Mouse (Mus musculus) neural tube, embryonic 15.5 days (tissue): ENCODE measurements around the gene Pdss2. TPM values are rescaled to one million over a fixed set of nuclear protein-coding genes. Genes with fewer than 3 reads are reported as not detected.
A peak's percentile ranks its signal among the peaks of the same experiment; 100 is the strongest.

Experiments
- ATAC-seq: fragments of 200-750 bp; cut with Nextera tagmentation; 2 replicates; pipeline ENCODE4 v1.8.0; 2017; ENCODE audit warnings: mild to moderate bottlenecking, moderate TSS enrichment, moderate library complexity; ENCODE audit not compliant: low FRiP score
- H3K27ac ChIP-seq: fragments of 300-500 bp; sonication (generic); replicated peaks from 2 replicates; pipeline ENCODE4 v1.5.1; 2015; ENCODE audit warnings: mild to moderate bottlenecking, inconsistent platforms
- H3K27me3 ChIP-seq: fragments of 300-500 bp; sonication (generic); replicated peaks from 2 replicates; pipeline ENCODE4 v1.6.1; 2015; ENCODE audit warnings: inconsistent platforms
- H3K36me3 ChIP-seq: fragments of 300-500 bp; sonication (generic); 2 replicates; pipeline ENCODE4 v1.6.1; 2015; ENCODE audit warnings: inconsistent platforms
- H3K4me1 ChIP-seq: fragments of 300-500 bp; sonication (generic); 2 replicates; pipeline ENCODE4 v1.6.1; 2015; ENCODE audit warnings: inconsistent platforms
- H3K4me2 ChIP-seq: fragments of 300-500 bp; sonication (generic); 2 replicates; pipeline ENCODE4 v1.6.1; 2015; ENCODE audit warnings: inconsistent platforms, mild to moderate bottlenecking, moderate library complexity
- H3K4me3 ChIP-seq: fragments of 300-500 bp; sonication (generic); replicated peaks from 2 replicates; pipeline ENCODE4 v1.5.1; 2015; ENCODE audit warnings: mild to moderate bottlenecking, inconsistent platforms
- H3K9ac ChIP-seq: fragments of 300-500 bp; sonication (generic); replicated peaks from 2 replicates; pipeline ENCODE4 v1.6.1; 2015; ENCODE audit warnings: mild to moderate bottlenecking, inconsistent platforms
- H3K9me3 ChIP-seq: fragments of 300-500 bp; sonication (generic); replicated peaks from 2 replicates; pipeline ENCODE4 v1.6.1; 2016; ENCODE audit warnings: inconsistent platforms
- WGBS: fragments of 180-500 bp; shearing (Covaris S2); methylation state at CpG from one replicate; pipeline ENCODE4 v1.1.7; 2015; ENCODE audit warnings: mixed read lengths; 5-methylcytosine and 5-hydroxymethylcytosine counted together
- polyA plus RNA-seq: library from polyadenylated mRNA; unstranded; fragments of >200 nt; fragmentation: Nextera tagmentation; extraction: Ambion mirVana; gene quantifications from 2 replicates; pipeline ENCODE4 v1.2.1, GENCODE M21; 2015

The Pdss2 gene
- polyA plus RNA-seq, 1 experiment from 2014 or later: 16.8 TPM

DNA sequence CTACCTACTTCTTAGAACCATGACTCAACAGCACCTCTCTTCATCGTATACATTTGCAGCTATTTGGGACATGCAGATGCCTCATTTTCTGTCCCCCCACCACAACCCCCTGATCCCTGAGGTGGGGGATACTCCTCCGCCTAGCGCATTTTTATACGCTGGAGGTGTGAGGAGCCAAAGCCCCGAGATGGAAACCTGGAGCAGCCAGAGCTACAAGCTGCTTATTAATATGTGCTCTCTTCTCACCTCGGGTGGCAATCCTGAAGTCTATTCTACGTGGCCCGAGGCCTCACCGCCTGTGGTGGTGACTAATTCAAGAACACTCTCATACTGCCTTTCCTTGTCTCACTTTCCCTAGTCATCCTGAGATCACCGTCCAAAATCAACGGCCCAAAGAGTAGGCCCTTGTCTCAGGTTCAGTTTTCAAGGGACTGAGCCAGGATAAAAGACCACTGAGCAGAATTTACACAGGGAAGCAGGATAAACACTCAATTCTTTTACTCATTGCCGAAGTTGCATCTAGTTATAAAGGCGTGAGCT lies 3.9 kb upstream of the Pdss2 start:
- Histone ChIP-seq H3K4me1 (peaks cover 13% of the 10 kb centered on the region), H3K27me3 (no peaks in the 10 kb centered on the region), H3K9me3 (no peaks in the 10 kb centered on the region), H3K9ac (no peak overlapping the region), H3K4me3 (no peak overlapping the region), H3K27ac (no peak overlapping the region), H3K4me2 (no peak overlapping the region), H3K36me3 (no peaks in the 10 kb centered on the region)
- 95% methylated on average over 13 of the region's 13 CpGs for WGBS
- ATAC-seq: no peak

DNA sequence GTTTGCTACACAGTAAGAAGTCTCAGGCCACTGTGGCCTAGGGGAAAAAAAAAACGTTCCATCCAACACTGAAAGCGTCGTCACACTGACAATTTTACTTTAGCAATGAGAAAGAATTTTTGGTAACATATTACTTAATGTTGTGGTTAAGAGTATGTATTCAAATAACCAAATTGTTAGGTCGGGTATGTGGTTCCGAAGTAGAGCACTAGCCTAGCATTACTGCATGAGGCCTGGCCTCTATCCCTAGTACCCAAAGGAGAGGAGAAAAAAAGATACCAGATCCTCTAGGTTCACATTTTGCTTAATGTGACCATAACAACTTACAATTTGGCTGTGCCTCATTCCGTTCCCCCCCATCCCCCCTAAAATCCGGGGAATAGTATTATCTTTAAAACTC lies 807 bp upstream of the Pdss2 start:
- H3K9me3 ChIP-seq: no peaks in the 10 kb centered on the region
- H3K27me3 ChIP-seq: no peaks in the 10 kb centered on the region
- H3K9ac ChIP-seq: peak overlapping the region; percentile 83
- peak overlapping the region; percentile 95 for H3K27ac ChIP-seq
- H3K4me3 ChIP-seq: peak overlapping the region; percentile 65
- H3K4me1 ChIP-seq: peaks cover 16% of the 10 kb centered on the region
- H3K4me2 ChIP-seq: peak overlapping the region; percentile 83
- ATAC-seq: no peak
- 20% methylated on average over 7 of the region's 7 CpGs for WGBS
- H3K36me3 ChIP-seq: no peaks in the 10 kb centered on the region

DNA sequence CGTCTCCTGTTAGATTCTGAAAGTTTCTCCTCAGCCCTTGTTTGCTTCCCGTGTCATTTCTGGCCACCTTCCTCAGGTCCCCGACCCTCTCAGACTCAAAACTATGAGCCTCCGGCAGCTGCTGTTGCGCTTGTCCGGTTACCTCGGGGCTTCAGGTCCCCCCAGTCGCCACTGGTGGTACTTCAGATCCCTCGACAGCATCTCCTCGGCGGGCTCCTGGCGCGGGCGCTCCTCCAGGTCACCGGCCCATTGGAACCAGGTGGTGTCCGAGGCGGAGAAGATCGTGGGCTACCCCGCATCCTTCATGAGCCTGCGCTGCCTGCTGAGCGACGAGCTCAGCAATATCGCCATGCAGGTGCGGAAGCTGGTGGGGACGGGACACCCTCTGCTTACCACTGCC lies 373 bp downstream of the Pdss2 start:
- peak; percentile 58 for ATAC-seq
- H3K4me2 ChIP-seq: peak overlapping the region; percentile 83
- no peaks in the 10 kb centered on the region for H3K27me3 ChIP-seq
- no peaks in the 10 kb centered on the region for H3K9me3 ChIP-seq
- H3K36me3 ChIP-seq: no peaks in the 10 kb centered on the region
- H3K4me3 ChIP-seq: peak overlapping the region; percentile 65
- peaks cover 16% of the 10 kb centered on the region for H3K4me1 ChIP-seq
- peak overlapping the region; percentile 83 for H3K9ac ChIP-seq
- H3K27ac ChIP-seq: peak overlapping the region; percentile 95
- under 1% methylated on average over 25 of the region's 25 CpGs for WGBS

DNA sequence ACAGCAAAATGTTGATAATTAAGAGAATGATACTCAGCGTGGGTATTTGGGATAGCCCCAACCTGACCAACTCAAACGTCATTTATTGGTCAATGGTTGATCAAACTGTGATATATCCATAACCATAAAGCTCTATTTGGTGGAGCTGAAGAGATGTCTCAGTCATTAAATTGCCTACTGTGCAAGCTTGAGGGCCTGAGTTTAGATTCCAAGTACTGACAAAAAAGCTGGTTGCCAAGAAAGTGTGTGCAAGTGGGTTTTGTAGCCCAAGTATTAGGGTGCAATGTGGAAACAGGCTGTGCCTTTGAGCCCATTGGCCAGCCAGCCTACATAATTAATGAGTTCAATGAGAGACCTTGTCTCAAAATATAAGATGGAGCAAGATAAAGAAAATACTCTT lies 2.1 kb downstream of the Pdss2 start:
- no peaks in the 10 kb centered on the region for H3K36me3 ChIP-seq
- no peak overlapping the region for H3K4me3 ChIP-seq
- H3K9ac ChIP-seq: no peak overlapping the region
- H3K27ac ChIP-seq: no peak overlapping the region
- H3K4me1 ChIP-seq: peaks cover 16% of the 10 kb centered on the region
- no peaks in the 10 kb centered on the region for H3K27me3 ChIP-seq
- 94% methylated on average over 2 of the region's 2 CpGs for WGBS
- ATAC-seq: no peak
- no peaks in the 10 kb centered on the region for H3K9me3 ChIP-seq
- no peak overlapping the region for H3K4me2 ChIP-seq

DNA sequence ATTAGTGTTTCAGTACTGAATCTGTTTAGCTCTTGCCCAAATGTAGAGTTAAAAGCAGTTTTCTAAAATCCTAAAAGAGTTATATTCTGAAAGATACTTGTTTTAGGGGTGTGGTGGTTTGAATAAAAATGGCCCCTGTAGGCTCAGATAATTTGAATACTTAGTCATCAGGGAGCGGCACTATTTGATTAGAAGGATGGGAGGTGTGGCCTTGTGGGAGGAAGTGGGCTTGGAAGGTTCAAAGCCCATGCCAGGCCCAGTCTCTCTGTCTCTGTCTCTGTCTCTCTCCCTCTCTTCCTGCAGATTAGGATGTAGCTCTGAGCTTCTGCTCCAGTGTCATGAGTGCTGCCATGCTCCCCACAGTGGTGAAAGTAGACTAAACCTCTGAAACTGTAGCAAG lies 5.1 kb downstream of the Pdss2 start:
- Histone ChIP-seq H3K4me3 (no peak overlapping the region), H3K4me1 (peaks cover 10% of the 10 kb centered on the region)
- WGBS: 92% methylated on average over 1 of the region's 1 CpGs

DNA sequence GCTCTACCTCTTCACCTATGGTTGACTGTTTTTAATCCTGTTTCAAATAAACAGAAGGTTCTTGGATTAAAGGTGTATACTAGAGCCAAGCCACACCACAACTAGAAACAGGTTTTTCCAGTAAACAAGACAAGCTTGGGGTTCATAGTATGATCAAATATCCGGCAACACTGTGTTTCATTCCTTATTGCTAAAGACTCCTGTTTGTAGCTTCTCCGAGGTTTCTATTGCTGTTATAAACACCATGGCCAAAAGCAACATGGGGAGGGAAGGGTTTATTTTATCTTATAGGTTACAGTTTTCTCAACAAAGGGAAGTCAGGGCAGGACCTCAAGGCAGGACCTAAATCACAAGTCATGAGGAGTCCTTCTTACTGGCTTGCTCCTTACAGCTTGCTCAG lies 8.0 kb downstream of the Pdss2 start:
- Histone ChIP-seq H3K9ac (no peak overlapping the region), H3K4me2 (no peak overlapping the region), H3K36me3 (no peaks in the 10 kb centered on the region), H3K4me1 (no peaks in the 10 kb centered on the region), H3K4me3 (no peak overlapping the region), H3K27me3 (no peaks in the 10 kb centered on the region), H3K9me3 (no peaks in the 10 kb centered on the region), H3K27ac (no peak overlapping the region)
- ATAC-seq: no peak
- 97% methylated on average over 2 of the region's 2 CpGs for WGBS

More for the DNA sequence above, 5.1 kb downstream of the Pdss2 start:
- no peak for ATAC-seq
- no peak overlapping the region for H3K4me2 ChIP-seq
- H3K27ac ChIP-seq: no peak overlapping the region
- no peaks in the 10 kb centered on the region for H3K27me3 ChIP-seq
- no peak overlapping the region for H3K9ac ChIP-seq
- no peaks in the 10 kb centered on the region for H3K9me3 ChIP-seq
- no peaks in the 10 kb centered on the region for H3K36me3 ChIP-seq

DNA sequence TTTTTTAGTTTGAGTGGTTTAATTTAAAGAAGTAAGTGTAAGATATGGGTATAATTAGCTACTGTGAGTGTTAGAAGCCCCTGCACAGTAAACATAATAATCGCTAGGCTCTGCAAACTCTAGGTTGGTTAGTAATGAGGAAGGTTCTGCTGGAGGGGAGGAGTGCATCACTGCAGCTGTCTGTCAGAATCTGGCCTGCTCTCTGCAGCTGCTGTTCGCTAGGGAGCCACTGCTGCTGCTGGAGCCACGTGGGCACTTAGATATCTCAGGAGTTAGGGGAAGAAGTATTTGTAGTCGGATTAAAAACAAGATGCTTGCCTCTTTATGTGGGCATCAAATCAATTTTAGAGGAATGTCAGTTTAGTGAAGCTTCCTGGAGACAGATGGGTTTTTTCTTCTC lies 13.2 kb downstream of the Pdss2 start:
- Histone ChIP-seq H3K36me3 (no peaks in the 10 kb centered on the region), H3K9ac (no peak overlapping the region), H3K4me3 (no peak overlapping the region), H3K4me2 (no peak overlapping the region), H3K4me1 (no peaks in the 10 kb centered on the region), H3K27ac (no peak overlapping the region), H3K27me3 (no peaks in the 10 kb centered on the region), H3K9me3 (no peaks in the 10 kb centered on the region)
- no peak for ATAC-seq
- WGBS: 65% methylated on average over 4 of the region's 4 CpGs

DNA sequence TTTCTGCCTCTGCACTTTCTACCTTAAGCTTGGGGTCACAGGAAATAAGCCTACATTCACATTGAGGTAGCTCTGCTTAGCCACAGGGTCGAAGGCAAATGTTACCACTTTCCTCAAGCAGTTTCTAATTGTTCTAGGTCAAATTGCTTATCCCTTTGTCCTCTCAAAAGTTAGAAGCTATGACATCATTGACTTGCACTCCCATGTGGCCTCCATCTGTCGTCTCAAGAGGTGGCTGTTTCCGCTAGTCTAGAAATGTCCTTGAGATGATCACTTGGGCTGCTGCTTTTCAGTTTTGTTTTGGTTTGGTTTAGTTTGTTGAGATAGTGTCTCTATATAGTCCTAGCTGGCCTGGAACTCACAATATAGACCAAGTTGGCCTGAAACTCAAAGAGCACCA lies 13.7 kb downstream of the Pdss2 start:
- no peaks in the 10 kb centered on the region for H3K27me3 ChIP-seq
- no peak overlapping the region for H3K27ac ChIP-seq
- no peak overlapping the region for H3K9ac ChIP-seq
- WGBS: 84% methylated on average over 3 of the region's 3 CpGs
- H3K4me1 ChIP-seq: no peaks in the 10 kb centered on the region
- H3K4me2 ChIP-seq: no peak overlapping the region
- ATAC-seq: no peak
- no peaks in the 10 kb centered on the region for H3K36me3 ChIP-seq
- H3K9me3 ChIP-seq: no peaks in the 10 kb centered on the region
- no peak overlapping the region for H3K4me3 ChIP-seq

DNA sequence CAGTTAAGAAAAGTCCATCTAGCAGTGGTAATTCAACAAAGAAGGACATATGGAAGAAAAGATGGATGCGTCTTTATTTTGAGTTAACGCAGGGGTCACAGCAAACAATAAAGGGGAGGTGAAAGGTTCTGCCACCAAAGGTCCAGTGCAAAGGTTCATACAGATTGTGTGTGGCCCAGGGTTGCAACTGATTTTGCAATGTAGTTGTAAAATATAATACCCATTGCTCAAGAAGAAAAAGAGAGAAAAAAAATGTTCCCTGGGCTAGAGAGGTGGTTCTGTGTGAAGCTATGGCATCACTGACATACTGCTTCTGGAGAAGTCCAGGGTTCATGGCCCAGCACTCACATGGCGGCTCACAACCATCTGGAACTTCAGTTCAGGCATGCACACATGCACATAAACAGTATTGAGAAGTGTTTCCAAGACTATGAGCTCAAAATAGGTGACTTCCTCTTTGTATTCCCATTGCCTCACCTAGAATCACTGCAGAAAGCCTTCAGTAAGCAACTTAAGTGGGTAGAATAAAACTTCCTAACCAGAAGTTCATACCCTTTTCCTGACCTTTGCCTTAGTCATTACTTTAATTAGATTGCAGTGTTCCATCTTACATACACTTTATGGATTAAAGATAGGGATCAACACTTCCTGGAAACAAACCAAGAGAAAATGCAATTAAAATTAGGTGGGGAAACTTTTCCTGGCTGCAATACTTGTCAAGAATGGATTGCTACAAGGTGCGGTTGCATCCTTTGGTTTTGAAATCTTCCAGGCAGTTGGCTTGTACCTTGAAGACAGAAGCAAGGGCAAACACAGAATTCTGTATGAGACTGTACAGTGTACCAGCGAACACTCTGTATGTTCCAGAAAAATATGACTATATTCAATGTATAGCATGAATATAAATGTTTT lies 14.7 kb downstream of the Pdss2 start:
- Histone ChIP-seq H3K9me3 (no peaks in the 10 kb centered on the region), H3K27ac (no peak overlapping the region), H3K4me1 (no peaks in the 10 kb centered on the region), H3K27me3 (no peaks in the 10 kb centered on the region), H3K36me3 (no peaks in the 10 kb centered on the region), H3K4me3 (no peak overlapping the region), H3K9ac (no peak overlapping the region), H3K4me2 (no peak overlapping the region)
- no peak for ATAC-seq
- WGBS: 91% methylated on average over 5 of the region's 5 CpGs

DNA sequence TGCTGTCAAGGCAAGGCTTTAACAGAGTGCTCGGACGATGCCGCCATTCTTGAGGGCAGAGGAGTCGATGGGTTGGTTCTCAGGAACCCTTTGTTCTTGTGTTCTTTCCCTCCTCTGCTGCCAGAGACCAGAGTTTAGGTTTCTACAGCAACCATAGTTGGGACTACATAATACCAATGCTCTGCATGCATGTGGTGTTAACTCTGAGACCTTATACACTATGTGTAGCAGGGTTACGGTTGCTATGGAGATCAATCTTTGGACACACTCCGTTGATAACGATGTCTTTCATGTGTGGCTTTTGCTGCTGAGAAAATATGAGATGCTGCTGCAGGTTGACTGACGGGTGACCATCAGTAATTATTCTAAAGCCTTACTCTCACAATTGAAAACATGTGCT lies 20.9 kb downstream of the Pdss2 start:
- H3K4me1 ChIP-seq: peaks cover 15% of the 10 kb centered on the region
- H3K4me3 ChIP-seq: no peak overlapping the region
- H3K27me3 ChIP-seq: no peaks in the 10 kb centered on the region
- WGBS: 69% methylated on average over 8 of the region's 8 CpGs
- ATAC-seq: no peak
- H3K4me2 ChIP-seq: no peak overlapping the region
- H3K27ac ChIP-seq: no peak overlapping the region
- no peaks in the 10 kb centered on the region for H3K36me3 ChIP-seq
- no peak overlapping the region for H3K9ac ChIP-seq
- H3K9me3 ChIP-seq: no peaks in the 10 kb centered on the region

DNA sequence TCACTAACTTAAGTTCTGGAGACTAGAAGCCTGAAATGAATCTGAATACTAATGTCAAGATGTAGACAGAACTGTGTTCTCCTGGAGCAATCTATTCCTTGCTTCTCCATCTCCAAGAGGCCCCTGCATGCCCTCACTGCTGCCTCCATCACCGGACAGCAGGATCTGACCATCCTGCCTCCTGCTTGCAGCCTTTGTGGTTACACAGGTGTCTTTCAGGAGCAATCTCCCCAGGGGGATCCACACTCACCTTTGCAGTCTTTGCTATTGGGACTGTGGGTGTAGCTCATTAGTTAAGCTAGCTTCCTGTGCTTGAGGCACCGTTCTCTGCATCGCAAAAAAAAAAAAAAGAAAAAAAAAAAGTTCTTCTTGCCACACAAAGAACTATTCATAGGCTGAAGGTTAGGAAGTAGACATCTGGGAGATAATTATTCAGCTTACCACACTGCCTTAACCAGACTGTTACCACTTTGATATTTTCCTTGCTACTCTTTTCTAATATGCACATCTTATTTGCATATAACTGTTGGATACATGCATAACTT lies 23.0 kb downstream of the Pdss2 start:
- Histone ChIP-seq H3K9me3 (no peaks in the 10 kb centered on the region), H3K36me3 (no peaks in the 10 kb centered on the region), H3K4me3 (no peak overlapping the region), H3K4me1 (peaks cover 18% of the 10 kb centered on the region), H3K27me3 (no peaks in the 10 kb centered on the region), H3K27ac (no peak overlapping the region), H3K4me2 (no peak overlapping the region), H3K9ac (no peak overlapping the region)
- 47% methylated on average over 3 of the region's 3 CpGs for WGBS
- ATAC-seq: no peak
